Mouse (Mus musculus): ENCODE measurements at regions not wholly inside any gene's neighbourhood (a gene's known extent, or its start where the extent isn't known, plus 50 kb on each side); places are given as distances from the start of the nearest gene placed in this dataset.

DNA sequence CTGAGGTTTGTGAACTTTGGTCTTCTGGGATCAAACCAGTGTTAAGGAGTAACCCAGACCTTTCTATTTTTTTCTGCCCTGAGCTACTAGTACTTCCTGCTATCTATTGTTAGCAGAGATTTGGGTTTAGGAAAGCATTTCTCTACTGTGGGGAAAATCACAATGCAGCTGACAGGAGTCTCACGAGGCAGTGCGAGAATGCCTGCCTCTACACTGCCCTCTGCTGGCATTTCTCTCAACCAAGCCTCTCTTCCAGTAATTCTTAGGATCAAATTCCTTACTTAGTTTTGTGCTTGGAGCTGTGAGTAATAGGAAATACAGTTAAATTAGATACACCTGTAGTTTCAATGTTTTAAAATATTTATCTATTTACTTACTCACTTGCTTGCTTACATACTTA is 432.4 kb downstream of the Plcl1 start:
- no peak for TF ChIP-seq CTCF (IDR thresholded peaks at IDR 0.05; ENCODE audit: borderline replicate concordance, control insufficient read depth, extremely low read depth, insufficient read depth, low read length, poor library complexity)
- no peak for TF ChIP-seq POLR2A (IDR thresholded peaks at IDR 0.05; ENCODE audit: control insufficient read depth, extremely low read depth, insufficient read depth, low read length, poor library complexity)

All from thymus, adult 2 months (tissue).